Mouse (Mus musculus) cerebellum, adult (tissue): ENCODE measurements around the gene Smtnl2.

Experiments used
- ATAC-seq: cut with Nextera tagmentation; 2 replicates; pipeline ENCODE4 v1.9.2; 2017; ENCODE audit warnings: mild to moderate bottlenecking, moderate library complexity, mixed read lengths; ENCODE audit not compliant: insufficient number of reproducible peaks, low FRiP score, low TSS enrichment

Smtnl2 gene

GRCm38 (mm10) chr11:72406079-72406675 lies 5.3 kb downstream of the Smtnl2 start:
- ATAC-seq = no peak

DNA sequence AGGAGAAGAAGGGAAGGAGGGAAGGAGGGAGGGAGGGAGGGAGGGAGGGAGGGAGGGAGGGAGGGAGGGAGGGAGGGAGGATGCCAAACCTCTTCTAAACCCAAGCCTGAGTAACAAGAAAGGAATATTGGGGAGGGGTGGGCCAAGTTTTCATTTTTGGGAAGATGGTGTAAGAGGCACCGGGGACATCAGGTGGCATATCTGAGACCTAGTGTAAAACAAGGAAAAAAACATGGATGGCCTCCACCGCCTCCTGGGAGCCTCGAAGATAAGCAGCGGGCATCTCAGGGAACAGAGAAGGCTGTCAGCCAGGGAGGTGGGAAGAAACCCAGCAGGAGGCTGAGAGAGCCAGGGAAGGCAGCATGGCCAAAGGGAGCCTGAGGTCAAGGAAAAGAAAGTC lies 6.0 kb downstream of the Smtnl2 start:
- no peak for ATAC-seq

DNA sequence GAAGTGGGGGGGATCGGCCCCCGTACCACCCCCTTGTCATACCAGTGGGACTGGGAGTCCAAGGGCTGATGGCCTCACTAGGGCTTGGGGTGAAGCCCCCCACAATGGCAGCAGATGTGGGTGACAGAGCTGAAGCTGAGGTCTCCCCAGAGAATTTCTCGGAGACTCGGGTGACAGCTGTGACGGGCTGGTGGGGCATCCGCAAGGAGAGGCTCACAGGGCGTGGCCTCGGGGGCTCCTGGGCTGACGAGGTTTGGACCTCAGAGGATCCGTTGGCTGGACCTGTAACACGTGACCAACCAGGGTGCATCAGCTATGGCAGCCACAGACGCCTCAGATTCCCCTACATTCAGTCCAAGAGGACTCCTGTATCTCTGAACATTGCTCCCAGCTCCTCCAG lies 8.5 kb downstream of the Smtnl2 start:
- no peak for ATAC-seq

GRCm38 (mm10) chr11:72402017-72402416 lies 9.5 kb downstream of the Smtnl2 start:
- no peak for ATAC-seq

GRCm38 (mm10) chr11:72401068-72401467 lies 10.4 kb downstream of the Smtnl2 start:
- ATAC-seq = no peak

GRCm38 (mm10) chr11:72397811-72398525 lies 13.5 kb downstream of the Smtnl2 start:
- no peak for ATAC-seq

GRCm38 (mm10) chr11:72397072-72397471 lies 14.4 kb downstream of the Smtnl2 start:
- no peak for ATAC-seq

- ATAC-seq = no peak
These were observed 14.9 kb downstream of the Smtnl2 start for GRCm38 (mm10) chr11:72396621-72397020.

- ATAC-seq = no peak
These were observed 15.9 kb downstream of the Smtnl2 start for GRCm38 (mm10) chr11:72395652-72396051.

GRCm38 (mm10) chr11:72394694-72395093 lies 16.8 kb downstream of the Smtnl2 start:
- ATAC-seq = no peak

DNA sequence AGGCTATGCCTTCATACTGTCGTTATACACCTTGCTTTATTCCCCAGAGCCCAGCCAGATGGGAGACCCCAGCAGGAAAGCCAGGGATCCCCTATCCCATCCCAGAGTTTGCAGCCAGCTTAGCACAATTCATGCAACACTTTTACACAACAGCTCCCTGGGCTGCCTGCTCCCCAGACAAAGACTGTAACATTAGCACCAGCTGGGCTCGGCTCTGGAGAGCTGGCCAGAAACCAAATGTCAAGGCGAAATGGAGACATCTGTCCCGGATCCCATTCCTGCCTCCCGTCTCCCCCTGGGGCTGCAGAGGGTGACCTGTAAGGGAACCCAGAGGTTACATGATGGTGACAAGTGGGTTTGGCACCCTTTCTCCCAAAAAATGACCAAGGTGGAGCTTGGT lies 17.8 kb downstream of the Smtnl2 start:
- no peak for ATAC-seq

GRCm38 (mm10) chr11:72393243-72393642 lies 18.3 kb downstream of the Smtnl2 start:
- ATAC-seq = no peak

- no peak for ATAC-seq
These were observed 20.3 kb downstream of the Smtnl2 start for GRCm38 (mm10) chr11:72391181-72391580.

- no peak for ATAC-seq
These were observed 21.9 kb downstream of the Smtnl2 start for GRCm38 (mm10) chr11:72389407-72390142.

DNA sequence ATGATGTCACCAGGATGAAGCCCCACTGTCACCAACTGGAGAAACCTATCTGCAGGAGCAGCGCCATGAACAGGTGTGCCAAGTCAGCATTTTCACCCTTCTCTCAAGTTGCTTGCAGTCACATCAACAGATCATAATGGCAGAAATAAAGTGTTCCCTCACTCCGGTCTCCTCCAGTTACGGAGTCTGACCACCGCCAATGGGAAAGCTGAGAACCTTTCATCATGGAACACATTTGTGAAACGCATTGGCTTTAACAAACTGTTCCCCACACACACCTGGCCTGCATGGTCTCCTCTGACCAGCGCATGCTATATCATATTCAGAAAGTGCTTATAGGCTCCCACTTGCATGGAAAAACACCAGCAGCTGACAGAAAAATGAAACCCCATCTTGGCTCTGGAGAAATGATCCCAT lies 23.4 kb downstream of the Smtnl2 start:
- ATAC-seq = no peak

DNA sequence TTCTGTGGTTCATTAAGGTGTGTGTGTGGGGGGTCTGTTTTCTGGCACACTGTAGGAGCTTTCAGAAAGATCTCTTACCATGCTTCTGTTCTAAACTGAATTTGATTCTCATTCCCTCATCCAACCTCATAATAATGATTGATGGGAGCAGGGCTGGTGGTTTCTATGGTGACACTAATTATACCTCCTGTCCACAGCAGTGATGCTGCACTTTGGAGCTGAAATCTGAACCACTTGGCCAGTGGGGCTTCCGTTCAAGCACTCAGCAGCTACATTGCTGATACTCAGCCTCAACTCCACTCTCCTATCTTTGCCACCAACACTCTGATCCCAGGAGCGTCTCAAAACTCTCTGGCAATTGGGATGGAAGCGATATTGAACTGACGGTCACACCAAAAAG lies 32.2 kb downstream of the Smtnl2 start:
- ATAC-seq = no peak

- ATAC-seq = no peak
These were observed 33.3 kb downstream of the Smtnl2 start for GRCm38 (mm10) chr11:72378222-72378621.

DNA sequence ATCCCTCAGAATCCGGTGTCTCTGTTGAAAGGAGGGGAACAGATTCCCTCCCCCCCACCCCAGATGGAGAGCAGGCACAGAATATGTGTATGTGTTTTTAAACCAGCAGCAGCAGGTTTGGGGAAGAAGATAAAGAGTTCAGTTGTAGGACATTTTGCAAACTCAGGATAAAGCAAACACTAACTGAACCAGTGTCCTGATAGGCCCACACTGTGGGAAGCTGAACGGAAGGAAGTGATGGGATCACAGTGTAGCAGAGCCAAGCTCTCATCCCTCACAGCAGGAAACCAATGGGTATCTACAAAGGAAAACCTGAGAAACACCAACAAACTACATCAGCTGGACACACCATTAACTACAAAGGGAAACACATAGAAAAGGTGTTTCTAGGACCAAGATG lies 35.0 kb downstream of the Smtnl2 start:
- ATAC-seq = no peak

- no peak for ATAC-seq
These were observed 41.4 kb downstream of the Smtnl2 start for GRCm38 (mm10) chr11:72369904-72370672.

- no peak for ATAC-seq
These were observed 43.4 kb downstream of the Smtnl2 start for GRCm38 (mm10) chr11:72367934-72368674.
